Mouse (Mus musculus): ENCODE data around the gene M1ap. TPM values are rescaled to one million over a fixed set of nuclear protein-coding genes. Genes with fewer than 3 reads are reported as not detected.
A peak's percentile ranks its signal among the peaks of the same experiment; 100 is the strongest.

M1ap gene
- total RNA-seq, 2 experiments from 2014 or later, result 0.13 TPM; not detected in 1

DNA sequence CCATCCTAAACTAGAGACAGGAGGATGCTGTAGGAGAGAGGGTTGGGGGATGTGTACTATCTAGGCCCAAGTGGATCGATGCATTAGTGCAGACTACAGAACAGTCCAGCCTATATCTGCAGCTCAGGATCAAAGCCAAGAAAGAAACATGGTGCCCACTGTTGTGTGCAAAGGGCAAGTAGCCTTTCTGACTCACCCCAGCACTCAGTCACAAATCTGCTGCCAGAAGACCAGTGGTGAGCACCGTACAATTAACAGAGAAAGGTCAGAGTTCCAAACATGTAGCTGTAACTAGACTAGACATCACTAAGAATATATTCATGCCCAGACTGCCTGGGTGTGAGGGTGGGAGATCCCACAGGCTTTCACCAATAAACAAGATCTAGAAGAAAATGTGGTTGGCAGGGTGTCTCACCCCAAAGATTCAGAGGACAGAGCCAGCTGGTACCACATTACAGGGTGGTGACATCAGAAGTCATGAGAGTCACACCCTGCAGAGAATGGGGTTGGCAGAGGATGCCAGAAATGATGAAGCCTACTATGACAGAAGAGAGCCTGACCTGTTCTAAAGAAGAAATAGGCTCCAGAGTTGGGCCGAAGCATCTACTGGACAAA lies 12.0 kb upstream of the M1ap start:
- DNase-seq, result no peak

DNA sequence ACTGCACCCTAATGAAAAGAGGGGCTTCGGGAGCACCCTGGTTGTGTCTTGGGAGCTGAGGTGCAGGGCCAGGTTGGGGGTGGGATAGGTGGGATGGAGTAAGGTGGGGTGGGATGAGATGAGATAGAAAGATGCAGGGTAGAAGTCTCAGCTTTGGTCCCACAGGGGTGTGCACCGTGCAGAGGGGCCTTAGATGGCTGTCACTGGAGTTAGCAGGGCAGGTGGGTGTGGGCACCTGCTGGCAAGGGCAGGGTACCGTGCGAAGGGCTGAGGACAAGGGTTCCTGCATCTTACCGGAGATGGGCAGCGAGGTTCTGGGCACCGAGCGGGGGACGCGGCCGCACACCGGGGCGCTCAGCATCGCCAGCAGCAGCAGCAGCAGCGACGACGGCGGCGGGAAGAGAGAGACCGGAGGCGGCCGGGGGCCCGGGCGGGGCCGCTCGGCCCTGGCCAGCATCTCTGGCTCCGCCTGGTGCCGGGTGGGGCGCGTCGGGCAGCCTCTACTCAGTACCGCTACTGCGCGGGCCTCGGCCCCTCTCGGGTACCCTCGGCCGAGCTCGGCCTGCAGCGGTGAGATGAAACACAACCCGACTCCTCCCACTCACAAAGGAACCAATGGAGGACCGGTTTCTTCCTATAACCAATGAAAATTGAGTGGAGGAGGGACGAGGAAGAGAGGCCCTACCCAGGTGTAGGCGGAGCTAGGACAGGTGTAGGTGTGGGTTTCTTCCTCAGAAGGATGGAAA lies 7.4 kb upstream of the M1ap start, which contains the start of gene Sema4f:
Sema4f (minus strand) TSS at position 603 of the 746 bp plus-strand sequence.
- peak; percentile 21 to 62 for DNase-seq

DNA sequence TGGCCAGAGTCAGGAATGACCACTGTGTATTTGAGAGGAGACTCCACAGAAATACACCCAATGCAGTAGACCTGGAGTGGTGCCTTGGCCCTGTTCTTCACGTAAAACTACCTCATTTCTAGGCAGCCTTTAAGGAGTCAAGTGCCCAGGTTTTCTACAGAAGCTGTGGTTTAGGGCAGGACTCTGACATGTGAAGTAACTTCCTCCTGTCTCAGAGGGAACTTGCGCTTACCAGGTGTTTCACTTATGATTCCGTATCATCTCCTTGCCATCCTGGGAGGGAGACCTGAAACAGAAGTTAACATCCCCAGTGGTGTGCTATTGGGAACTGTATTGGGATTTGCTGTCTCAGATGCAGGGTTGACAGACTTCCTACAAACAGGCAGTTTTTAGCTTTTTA lies 5.9 kb upstream of the M1ap start:
- no peak for DNase-seq

DNA sequence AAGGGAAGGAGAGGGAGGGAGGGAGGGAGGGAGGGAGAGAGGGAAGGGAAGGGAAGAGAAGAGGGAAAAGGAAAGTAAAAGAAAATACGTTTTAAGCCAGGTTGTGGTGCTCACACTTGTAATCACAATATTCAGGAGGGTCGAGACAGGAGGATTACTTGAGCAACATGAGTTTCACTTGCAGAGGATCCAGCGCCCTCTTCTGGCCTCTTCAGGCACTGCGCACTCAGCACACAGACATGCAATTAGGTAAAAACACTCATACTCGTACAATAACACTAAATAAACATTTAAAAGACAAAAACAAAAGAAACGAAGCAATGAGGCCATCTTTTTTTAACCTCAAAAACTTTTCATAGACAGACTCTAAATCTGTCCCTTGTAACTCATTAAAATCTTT lies 952 bp upstream of the M1ap start:
- DNase-seq, result no peak

DNA sequence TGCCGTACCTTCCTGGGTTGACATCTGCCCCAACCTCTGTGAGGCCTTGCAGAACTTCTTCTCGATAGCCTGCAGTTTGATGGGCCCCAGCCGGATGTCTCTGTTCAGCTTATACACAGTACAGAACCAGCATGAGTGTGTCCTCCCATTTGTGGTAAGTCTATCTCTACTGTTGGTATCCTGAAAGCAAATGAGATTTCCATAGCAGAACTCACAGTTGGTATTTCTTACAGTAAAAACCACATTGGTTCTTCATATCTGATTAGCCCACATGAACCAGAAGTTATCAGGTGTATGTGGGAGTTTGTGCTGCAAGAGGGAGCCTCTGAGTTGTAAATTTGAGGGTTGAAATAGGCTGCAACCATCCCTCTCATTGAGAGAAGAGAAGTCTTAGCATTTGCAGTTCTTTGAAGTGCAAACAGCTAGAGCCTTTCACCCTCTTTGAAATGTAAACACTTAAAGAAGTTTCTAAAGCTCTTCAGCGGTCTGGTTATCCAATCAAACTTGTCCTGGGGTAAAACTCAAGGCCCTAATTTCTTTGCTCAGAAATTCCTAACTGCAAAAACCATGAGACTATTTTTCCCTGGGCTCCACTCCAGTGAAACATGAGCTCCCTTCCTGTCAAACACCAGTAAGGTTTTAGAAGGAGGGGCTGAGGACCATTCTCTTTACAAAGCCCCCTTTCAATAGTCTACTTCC lies 10.0 kb downstream of the M1ap start:
- DNase-seq, result no peak

DNA sequence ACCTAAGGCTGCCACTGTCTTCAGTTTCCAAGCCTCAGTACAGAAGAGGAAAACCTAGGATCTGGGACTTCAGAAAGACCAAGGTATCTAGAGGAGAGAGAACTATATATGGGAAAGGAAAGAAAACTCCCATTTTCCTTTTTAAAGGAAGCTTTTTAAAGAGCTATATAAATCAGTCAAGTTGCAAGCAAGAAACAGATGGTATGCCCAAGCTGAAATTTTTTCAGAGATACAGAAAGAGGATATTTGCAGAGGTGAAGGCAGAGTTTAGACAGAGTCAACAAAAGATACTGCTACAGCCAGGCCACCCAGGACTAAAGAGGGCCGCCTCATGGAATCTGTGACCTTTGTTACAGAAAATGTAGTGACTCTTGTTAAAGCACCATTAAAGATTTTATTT lies 15.0 kb downstream of the M1ap start:
- DNase-seq, result no peak

DNA sequence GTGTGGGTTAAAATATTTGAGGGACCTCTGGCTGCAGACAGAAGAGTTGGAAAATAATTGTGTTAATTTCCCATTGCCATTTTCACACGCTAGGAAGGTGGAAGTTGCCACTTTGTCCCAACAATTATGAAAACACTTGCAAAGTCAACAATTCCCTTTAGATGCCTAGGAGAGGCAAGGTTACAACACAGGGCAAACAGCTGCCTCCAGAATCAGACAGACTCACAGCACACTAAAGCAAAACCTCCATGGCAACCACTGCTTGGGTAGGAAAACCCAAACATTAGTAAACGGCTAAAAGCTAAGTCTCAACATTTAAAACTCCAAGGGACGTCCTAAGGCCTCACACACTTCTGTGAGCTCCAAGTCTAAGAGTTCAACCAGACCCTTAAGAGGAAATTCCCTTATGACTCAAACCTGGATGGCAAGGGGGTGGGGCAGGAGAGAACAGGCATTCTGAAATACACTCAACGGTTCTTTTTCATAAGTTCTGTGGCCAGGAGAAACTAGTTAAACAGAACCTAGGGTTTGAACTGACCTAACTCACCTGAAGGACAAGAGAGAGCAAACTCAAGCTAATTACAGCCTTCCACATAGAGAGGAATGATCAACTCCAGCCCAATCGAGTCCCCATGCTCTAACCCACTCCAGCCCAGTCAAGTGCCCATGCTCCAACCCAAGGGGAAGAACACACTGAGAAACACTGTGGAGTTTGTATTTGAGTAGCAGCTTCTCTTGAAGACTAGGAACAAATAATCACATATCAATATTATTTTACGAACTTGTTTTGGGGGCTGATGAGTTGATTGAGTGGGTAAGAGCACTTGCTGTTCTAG lies 22.8 kb downstream of the M1ap start:
- DNase-seq, result no peak

DNA sequence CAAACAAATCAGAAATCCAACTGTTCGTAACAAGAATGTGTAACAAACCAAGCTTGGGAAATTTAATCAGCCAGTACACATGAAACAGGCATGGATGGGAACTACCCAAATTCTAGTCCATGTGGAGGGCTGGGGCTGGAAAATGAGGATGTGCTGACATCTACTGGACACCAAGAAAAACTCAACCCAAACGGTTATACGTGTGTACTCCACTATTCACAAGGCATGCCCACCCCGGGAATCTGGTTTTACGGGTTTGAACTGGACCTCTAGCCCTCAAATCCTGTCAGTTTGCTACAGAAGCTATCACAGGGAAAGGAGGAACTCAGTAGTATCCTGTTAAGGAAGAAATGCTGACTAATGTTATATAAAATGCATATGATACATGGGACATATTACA lies 24.3 kb downstream of the M1ap start:
- peak; percentile 26 to 57 for DNase-seq

DNA sequence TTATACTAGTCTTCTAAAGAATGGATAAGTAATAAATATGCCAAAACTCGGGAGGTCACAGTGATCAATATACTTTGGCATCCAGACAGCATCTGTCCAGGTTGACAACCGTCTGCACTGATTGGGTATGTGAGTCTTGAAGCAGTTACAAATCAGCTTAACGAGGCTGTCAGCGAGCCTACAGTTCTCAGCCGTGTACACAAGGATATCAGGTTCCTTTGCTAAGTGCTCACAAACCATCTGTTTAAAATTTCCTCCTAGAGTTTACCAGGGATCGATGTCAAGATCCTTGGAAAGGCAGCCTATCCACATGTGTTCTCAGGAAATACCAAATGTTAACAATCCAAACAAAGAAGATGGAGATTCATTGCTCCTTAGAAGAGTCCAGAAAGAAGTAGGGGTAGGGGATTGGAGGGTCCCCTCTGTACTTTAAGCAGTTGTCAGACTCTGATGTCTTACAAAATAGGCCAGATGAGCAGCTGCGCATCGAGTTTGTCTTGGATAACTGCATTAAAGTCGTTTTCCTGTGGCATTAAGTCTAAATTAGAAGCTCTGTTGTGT lies 40.8 kb downstream of the M1ap start:
- no peak for DNase-seq

DNA sequence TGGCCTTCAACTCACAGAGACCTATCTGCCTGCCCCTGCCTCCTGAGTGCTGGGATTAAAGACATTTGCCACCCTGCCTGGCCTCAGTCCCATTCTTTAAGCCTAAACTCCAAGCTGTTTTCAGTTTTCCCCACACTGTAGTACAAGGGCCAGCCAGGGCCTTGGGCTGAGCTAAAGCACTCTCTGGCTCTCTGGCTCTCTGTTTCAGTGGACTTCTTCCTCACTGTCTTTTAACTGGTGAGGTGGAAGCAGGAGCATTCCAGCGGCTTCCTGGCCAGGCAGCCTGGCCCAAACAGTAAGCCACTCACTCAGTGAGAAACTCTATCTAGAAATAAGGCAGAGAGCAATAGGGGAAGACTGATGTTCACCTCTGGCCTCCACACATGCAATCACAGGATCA lies 47.0 kb downstream of the M1ap start:
- no peak for DNase-seq

DNA sequence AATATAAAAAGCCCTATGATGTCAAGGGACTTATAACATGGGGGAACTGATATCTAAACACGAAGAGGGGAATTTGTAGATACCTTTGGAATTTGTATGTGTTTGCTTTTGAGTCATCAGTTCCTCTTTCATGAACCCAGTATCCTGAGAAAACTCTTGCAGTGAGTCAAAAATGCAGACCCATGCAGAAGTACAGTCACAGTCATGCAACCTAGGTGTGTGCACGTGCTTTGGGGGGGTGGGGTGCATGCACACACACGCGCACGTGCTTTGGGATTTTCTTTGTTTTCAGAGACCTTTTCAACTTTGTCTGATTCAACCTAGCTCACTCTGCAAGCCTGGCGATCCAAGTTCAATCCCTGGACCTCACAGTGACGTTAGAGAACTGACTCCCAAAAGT lies 47.7 kb downstream of the M1ap start:
- DNase-seq, result no peak

DNA sequence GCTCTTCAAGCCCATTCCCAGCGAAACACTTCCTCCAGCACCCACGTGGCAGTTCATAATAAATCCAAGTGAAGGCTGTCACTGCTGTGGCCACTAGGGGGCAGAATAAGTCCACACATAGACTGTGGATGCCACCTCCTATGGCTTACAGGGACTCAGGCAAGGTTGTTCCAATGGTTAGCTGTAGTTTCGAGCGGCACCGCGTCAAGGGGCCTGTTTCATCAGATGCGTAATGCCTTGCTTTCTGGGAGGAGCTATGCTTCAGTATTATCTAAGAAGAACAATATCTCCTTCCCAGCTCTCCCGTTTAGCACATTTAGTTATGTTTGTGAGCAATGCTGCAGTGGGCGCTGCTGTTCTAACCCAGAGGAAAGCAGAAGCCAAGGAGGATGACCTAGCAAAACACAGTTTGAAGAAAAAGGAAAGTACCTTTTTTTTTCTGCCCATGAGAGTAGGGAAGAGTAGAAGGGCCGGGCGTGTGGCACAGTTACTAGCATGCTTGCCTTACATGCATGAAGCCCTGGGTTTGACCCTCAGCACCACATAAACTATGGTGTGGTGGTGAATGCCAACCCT lies 50.1 kb downstream of the M1ap start:
- peak; percentile 90 to 91 for DNase-seq

DNA sequence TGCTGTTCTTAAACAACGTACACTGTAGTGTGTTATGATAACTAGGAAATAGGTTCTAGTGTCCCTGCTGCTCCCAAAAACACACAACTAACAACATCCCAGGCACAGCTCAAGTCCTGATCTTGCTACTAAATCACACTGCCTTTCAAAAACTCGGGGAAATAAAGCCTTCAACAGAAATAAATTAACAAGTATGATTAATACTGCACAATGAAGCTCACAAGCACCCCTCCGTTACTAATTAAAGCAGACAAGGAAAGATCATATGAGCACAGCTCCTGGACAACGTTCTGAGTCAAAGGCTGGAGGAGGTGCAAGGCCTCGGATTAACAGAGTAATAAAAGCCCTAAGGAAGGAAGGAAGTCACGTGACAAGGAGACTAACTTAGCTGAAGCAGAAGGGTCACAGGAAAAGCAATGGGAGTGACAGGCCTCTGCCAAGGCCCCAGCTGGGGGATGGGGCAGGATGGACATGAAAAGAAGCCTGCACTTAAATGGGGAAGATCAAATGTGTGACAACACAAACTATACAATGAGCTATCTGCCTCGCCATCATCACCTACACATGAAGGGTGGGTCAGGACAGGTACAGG lies 50.9 kb downstream of the M1ap start:
- DNase-seq, result peak; percentile 39 to 70

DNA sequence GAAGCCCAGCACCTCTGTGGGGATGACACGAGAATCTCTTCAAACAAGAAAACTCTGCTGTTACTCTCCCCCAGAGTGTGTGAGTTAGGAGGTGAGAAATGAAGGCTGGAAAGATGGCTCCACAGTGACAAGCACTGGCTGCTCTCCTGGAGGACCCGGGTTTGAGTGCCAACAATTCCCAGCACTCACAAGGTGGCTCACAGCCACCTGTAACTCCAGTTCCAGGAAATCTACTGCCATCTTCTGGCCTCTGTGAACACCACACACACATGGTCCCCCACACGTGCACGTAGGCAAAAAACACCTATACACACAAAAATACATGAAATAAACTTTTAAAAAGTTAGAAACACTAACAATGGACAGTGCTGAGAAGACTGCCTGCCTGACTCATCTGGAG lies 51.6 kb downstream of the M1ap start:
- no peak for DNase-seq

DNA sequence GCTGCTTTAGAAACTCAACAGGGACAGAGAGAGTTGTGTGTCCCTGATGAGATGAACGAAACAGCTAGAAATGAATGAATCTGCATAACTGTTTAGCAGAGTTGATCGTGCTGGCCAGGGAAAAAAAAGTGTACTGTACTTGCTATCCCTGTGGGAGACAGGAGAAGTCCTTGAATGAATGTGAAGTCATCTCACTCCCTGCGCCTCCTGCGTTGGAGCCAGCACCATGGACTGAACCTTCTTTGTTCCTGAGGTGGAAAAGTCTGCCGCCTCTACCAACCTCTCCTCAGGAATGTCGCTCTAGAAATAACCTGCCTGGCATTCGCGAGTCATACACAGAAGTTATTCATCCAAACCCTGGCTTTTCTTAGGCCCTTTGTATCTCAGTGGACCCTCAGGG lies 53.3 kb downstream of the M1ap start:
- peak in 1 of 2 experiments; percentile 37 for DNase-seq

DNA sequence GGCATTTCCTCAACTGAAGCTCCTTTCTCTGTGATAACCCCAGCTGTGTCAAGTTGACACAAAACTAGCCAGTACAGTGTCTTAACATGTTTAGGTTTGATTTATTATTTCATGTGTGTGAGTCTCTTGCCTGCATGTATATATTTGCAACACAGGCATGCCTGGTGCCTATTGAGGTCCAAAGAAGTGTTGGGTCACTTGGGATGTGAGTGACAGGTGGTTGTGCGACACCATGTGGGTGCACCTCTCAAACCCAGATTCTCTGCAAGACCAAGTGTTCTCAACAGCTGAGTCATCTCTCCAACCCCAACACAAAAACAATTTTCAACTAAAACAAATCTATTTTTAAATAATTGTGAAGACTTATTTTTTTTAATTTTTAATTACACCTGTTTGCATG lies 56.4 kb downstream of the M1ap start:
- no peak for DNase-seq

DNA sequence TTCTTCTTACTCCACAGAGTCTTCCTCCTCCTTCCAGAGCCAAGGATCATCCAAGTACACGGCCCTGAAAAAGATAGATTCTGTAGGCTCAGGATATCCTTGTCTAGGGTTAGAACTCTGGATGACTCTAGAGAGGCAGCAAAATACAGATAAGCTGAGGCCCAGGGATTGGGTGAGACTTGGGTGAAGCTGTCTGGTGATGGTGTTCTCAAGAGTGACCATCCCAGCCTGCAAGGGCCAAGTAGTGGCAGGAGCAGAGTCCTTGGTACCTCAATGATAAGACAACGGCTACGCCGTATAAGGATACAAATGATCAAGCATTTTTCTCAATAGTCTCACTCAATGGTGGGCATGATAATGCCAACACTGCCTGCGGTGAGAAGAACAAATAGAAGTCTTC lies 57.1 kb downstream of the M1ap start:
- no peak for DNase-seq

DNA sequence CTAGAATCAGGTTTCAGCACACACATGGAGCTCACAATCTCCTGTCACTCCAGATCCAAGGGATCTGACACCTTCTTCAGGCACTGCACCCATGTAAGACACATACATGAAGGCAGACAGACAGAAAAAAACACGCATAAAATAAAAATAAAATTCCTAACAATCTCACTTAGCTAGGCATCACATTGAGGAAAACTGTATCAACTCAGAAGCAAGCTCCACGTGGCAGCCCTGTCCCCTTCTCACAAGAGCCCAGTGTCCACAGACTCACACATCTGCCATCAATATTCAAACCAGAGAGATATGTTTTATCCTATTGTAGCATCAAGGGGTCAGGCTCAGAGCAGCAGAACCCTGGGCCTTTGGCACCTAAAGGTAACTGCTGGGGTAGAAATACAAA lies 57.6 kb downstream of the M1ap start:
- no peak for DNase-seq

DNA sequence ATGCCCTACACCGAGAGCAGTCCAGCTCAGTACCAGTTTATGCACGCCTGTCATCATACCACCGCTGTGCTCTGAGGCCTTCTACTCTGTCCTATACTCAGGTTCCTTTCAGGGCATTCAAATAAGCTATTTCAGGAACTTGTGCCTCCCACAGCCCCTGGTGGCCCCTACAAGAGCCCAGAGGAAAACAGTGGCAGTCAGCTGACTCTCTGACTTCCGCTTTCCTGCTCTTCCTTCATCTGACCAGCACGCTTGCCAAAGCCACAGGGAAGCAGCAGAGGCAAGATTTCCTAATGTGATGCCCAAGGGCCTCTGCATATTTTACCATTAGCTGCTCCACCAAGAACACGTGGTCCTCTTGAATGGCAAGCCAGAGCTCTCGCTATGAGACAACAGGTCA lies 58.2 kb downstream of the M1ap start:
- peak; percentile 22 to 36 for DNase-seq

DNA sequence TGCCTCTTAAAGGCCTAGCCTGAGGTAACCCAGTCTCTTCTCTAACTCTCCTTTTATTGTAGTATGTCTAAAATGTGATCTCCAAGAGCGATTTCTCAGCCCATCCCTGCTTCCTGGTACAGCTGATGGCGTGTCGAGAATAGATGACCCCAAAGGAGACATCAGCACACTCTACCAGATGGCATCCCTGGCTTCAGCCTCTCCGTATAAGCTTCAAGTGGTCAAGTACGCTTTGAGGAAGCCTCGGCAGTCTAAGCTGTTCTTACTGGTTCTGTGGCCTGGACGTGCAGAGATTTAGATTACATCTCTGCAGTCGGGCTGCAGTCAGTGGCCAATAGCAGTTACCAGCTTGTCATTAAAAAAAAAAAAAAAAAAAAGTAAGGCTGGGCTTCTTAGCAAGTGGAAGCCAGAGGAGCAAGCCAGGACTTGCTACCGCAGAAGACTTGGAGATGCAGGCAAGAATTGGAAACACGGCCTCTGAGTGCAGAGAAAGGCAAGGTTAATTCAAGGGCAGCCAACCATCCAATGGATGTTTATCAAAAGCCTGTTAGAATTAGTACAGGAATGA lies 58.8 kb downstream of the M1ap start:
- DNase-seq, result no peak

DNA sequence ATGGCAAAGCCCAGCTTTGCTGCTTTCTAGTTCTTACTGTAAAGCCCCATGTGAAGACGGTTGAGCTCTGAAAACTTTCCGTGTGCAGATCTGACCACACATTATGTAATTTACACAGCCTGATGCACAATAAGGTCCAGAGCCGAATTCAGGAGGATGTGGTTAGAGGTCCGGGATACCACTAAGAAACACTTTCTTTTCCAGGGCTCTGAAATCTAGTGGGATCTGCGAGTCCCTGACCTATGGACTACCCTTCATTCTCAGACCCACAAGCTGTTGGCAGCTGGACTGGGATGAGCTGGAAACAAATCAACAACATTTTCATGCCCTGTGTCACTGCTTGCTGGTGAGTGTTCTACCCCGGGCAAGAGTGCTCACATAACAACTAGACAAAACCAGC lies 59.4 kb downstream of the M1ap start:
- DNase-seq, result no peak

All from adrenal gland, postnatal 36 days (tissue).